In genomic region chr12:98501528-98502280, GRCm38 (mm10) we compare ENCODE assay signal across 19 mouse cellular contexts.
DNase-seq lines count a peak whose midpoint lies in the region; ATAC-seq and TF ChIP-seq lines count a peak whose summit lies in the region.
"Had no signal": no experiment of that assay in that cellular context is flagged by ENCODE, and none has a peak within 500 bp of the region (broad histone marks: within the 10 kb centered on the region; RNA-seq: fewer than 3 reads in every experiment).

No protein-coding gene starts in this region.

- no peak for ATAC-seq in forebrain, postnatal 0 days
- no peak for ATAC-seq in forebrain, embryonic 16.5 days
- peak; percentile 51 for ATAC-seq in neural tube, embryonic 11.5 days (ENCODE audit: insufficient read depth, low FRiP score, low TSS enrichment)
- peak; percentile 45; the same call in 1 of the 2 replicates for ATAC-seq in midbrain, postnatal 0 days (ENCODE audit: low FRiP score)
- ATAC-seq: forebrain, embryonic 14.5 days; lung, postnatal 0 days had no signal

- WGBS in forebrain, postnatal 0 days: 78% methylated on average over 11 of the region's 11 CpGs
- 84% methylated on average over 11 of the region's 11 CpGs for WGBS in forebrain, embryonic 16.5 days
- 63% methylated on average over 11 of the region's 11 CpGs for WGBS in neural tube, embryonic 11.5 days
- 41% methylated on average over 11 of the region's 11 CpGs for WGBS in midbrain, postnatal 0 days

- H3K27ac ChIP-seq in forebrain, postnatal 0 days (ENCODE audit: low read depth, low read length): 0 out of 2 replicates have a peak overlapping the region, but pooled peaks have one; percentile 2
- H3K27ac ChIP-seq in forebrain, embryonic 16.5 days (ENCODE audit: low read length): no peak overlapping the region
- H3K27ac ChIP-seq in neural tube, embryonic 11.5 days (ENCODE audit: low read depth, low read length): no peak overlapping the region
- 0 out of 2 replicates have a peak overlapping the region, but pooled peaks have one; percentile 27 for H3K27ac ChIP-seq in midbrain, postnatal 0 days (ENCODE audit: low read depth, low read length)
- H3K27ac ChIP-seq: heart, embryonic 15.5 days; limb, embryonic 13.5 days had no signal

- no peak for DNase-seq in forebrain, postnatal 0 days
- no peak for DNase-seq in neural tube, embryonic 11.5 days (ENCODE audit: low spot score)
- no peak for DNase-seq in neural tube, embryonic 10.5 days (ENCODE audit: extremely low spot score, low spot score)
- DNase-seq in midbrain, postnatal 0 days (ENCODE audit: low spot score): no peak
- no peak for DNase-seq in left cerebral cortex, adult 8-10 months (ENCODE audit: low spot score in 2 of 2)
- DNase-seq in cerebellum, adult 9-11 months: no peak
- no peak for DNase-seq in kidney, postnatal 10 days
- DNase-seq: cerebellum, postnatal 25 days; kidney, adult 18-20 months; kidney, postnatal 14 days; layer of hippocampus, adult 9-11 months; thymus, postnatal 25 days had no signal

- H3K9me3 ChIP-seq in forebrain, postnatal 0 days (ENCODE audit: low read length): no peaks in the 10 kb centered on the region
- H3K9me3 ChIP-seq in forebrain, embryonic 16.5 days (ENCODE audit: control insufficient read depth, low read length): no peaks in the 10 kb centered on the region
- H3K9me3 ChIP-seq in neural tube, embryonic 11.5 days (ENCODE audit: control insufficient read depth, low read length): no peaks in the 10 kb centered on the region
- H3K9me3 ChIP-seq in midbrain, postnatal 0 days (ENCODE audit: low read length): no peaks in the 10 kb centered on the region
- H3K9me3 ChIP-seq: heart, embryonic 15.5 days; limb, embryonic 13.5 days had no signal

- H3K36me3 ChIP-seq in forebrain, postnatal 0 days (ENCODE audit: insufficient read depth): peaks cover 14% of the 10 kb centered on the region
- H3K36me3 ChIP-seq in forebrain, embryonic 16.5 days (ENCODE audit: control insufficient read depth, insufficient read depth): peaks cover 3% of the 10 kb centered on the region; the same call in 1 of the 2 replicates
- H3K36me3 ChIP-seq in neural tube, embryonic 11.5 days (ENCODE audit: control insufficient read depth, insufficient read depth, low read length): no peaks in the 10 kb centered on the region
- H3K36me3 ChIP-seq in midbrain, postnatal 0 days (ENCODE audit: insufficient read depth, low read length): no peaks in the 10 kb centered on the region
- H3K36me3 ChIP-seq: heart, embryonic 15.5 days; limb, embryonic 13.5 days had no signal

- no peaks in the 10 kb centered on the region for H3K27me3 ChIP-seq in forebrain, postnatal 0 days (ENCODE audit: insufficient read depth, low read length)
- no peaks in the 10 kb centered on the region for H3K27me3 ChIP-seq in forebrain, embryonic 16.5 days (replicated peaks; ENCODE audit: control insufficient read depth, insufficient read depth, low read length)
- no peaks in the 10 kb centered on the region for H3K27me3 ChIP-seq in neural tube, embryonic 11.5 days (ENCODE audit: control insufficient read depth, insufficient read depth, low read length)
- H3K27me3 ChIP-seq in midbrain, postnatal 0 days (ENCODE audit: insufficient read depth, low read length): no peaks in the 10 kb centered on the region
- H3K27me3 ChIP-seq: CH12.LX; heart, embryonic 15.5 days; limb, embryonic 13.5 days had no signal

- no peaks in the 10 kb centered on the region for H3K4me1 ChIP-seq in forebrain, postnatal 0 days (ENCODE audit: insufficient read depth)
- no peaks in the 10 kb centered on the region for H3K4me1 ChIP-seq in forebrain, embryonic 16.5 days (replicated peaks; ENCODE audit: control insufficient read depth, insufficient read depth, low read length)
- no peaks in the 10 kb centered on the region for H3K4me1 ChIP-seq in neural tube, embryonic 11.5 days (ENCODE audit: control insufficient read depth, insufficient read depth, low read length)
- H3K4me1 ChIP-seq in midbrain, postnatal 0 days (ENCODE audit: insufficient read depth, low read length): no peaks in the 10 kb centered on the region; the same call in 1 of the 2 replicates
- H3K4me1 ChIP-seq: heart, embryonic 15.5 days had no signal

- no peak overlapping the region for H3K4me2 ChIP-seq in forebrain, postnatal 0 days (ENCODE audit: low read depth)
- H3K4me2 ChIP-seq in forebrain, embryonic 16.5 days (ENCODE audit: low read length): no peak overlapping the region
- H3K4me2 ChIP-seq in neural tube, embryonic 11.5 days (ENCODE audit: low read depth): no peak overlapping the region
- no peak overlapping the region for H3K4me2 ChIP-seq in midbrain, postnatal 0 days (ENCODE audit: low read depth, low read length, poor library complexity, severe bottlenecking)
- H3K4me2 ChIP-seq: heart, embryonic 15.5 days; limb, embryonic 13.5 days had no signal

- no peak overlapping the region for H3K4me3 ChIP-seq in forebrain, postnatal 0 days (ENCODE audit: low read depth, low read length)
- H3K4me3 ChIP-seq in forebrain, embryonic 16.5 days (replicated peaks; ENCODE audit: low read length): no peak overlapping the region
- H3K4me3 ChIP-seq in neural tube, embryonic 11.5 days (ENCODE audit: low read depth, low read length): no peak overlapping the region
- H3K4me3 ChIP-seq in midbrain, postnatal 0 days (ENCODE audit: low read depth, low read length): no peak overlapping the region
- H3K4me3 ChIP-seq: erythroblast, embryonic 14.5 days; heart, embryonic 15.5 days; limb, embryonic 13.5 days had no signal

- TF ChIP-seq CTCF in forebrain, postnatal 0 days (IDR thresholded peaks at IDR 0.05; ENCODE audit: low read depth): no peak
- no peak for TF ChIP-seq CTCF in midbrain, postnatal 0 days (IDR thresholded peaks at IDR 0.05)

- H3K9ac ChIP-seq in forebrain, postnatal 0 days: no peak overlapping the region
- no peak overlapping the region for H3K9ac ChIP-seq in forebrain, embryonic 16.5 days (replicated peaks; ENCODE audit: low read depth, low read length)
- H3K9ac ChIP-seq in neural tube, embryonic 11.5 days (ENCODE audit: low read length): no peak overlapping the region
- H3K9ac ChIP-seq in midbrain, postnatal 0 days (replicated peaks; ENCODE audit: low read length, poor library complexity, severe bottlenecking): no peak overlapping the region
- H3K9ac ChIP-seq: heart, embryonic 15.5 days; limb, embryonic 13.5 days had no signal

Comparison
In these comparisons a context has a peak if more than half of its experiments do, and no peak if none do; other contexts are left out.
1. H3K27ac ChIP-seq: peak in forebrain, postnatal 0 days (single experiment) and midbrain, postnatal 0 days (single experiment); none in forebrain, embryonic 16.5 days (single experiment) and neural tube, embryonic 11.5 days (single experiment).
2. ATAC-seq: peak in neural tube, embryonic 11.5 days (single experiment) and midbrain, postnatal 0 days (single experiment); none in forebrain, postnatal 0 days (single experiment) and forebrain, embryonic 16.5 days (single experiment).